Mouse (Mus musculus) spleen, adult 2 months (tissue): ENCODE results near the gene Drd2. TPM values are rescaled to one million over a fixed set of nuclear protein-coding genes. Genes with fewer than 3 reads are reported as not detected.

Experiments
- DNase-seq, 2 experiments: peaks; one replicate each; pipeline versions ENCODE4 v3.0.0 to v3.0.0-alpha.2; 2012 to 2021; ENCODE audit warnings: low spot score in 2 of 2, low read depth in 1 of 2
- H3K27ac ChIP-seq: fragments of 200-500 bp; 2 replicates; pipeline ENCODE4 v1.5.1; 2012; ENCODE audit warnings: low read length, inconsistent platforms; ENCODE audit not compliant: insufficient read depth
- H3K27me3 ChIP-seq: fragments of 200-500 bp; 2 replicates; pipeline ENCODE4 v1.6.1; 2012; ENCODE audit warnings: mild to moderate bottlenecking, moderate library complexity, low read length, inconsistent platforms; ENCODE audit not compliant: control insufficient read depth, insufficient read depth
- H3K36me3 ChIP-seq: fragments of 200-500 bp; 2 replicates; pipeline ENCODE4 v1.6.1; 2012; ENCODE audit warnings: mild to moderate bottlenecking, low read length, inconsistent platforms; ENCODE audit not compliant: control insufficient read depth, insufficient read depth
- H3K4me1 ChIP-seq: fragments of 200-500 bp; 2 replicates; pipeline ENCODE4 v1.6.1; 2011; ENCODE audit warnings: inconsistent platforms; ENCODE audit not compliant: control insufficient read depth, insufficient read depth, insufficient read length
- H3K4me3 ChIP-seq: fragments of 200-500 bp; 2 replicates; pipeline ENCODE4 v1.5.1; 2011; ENCODE audit warnings: mild to moderate bottlenecking, inconsistent platforms; ENCODE audit not compliant: insufficient read depth, insufficient read length; ENCODE audit errors: extremely low read depth
- CTCF ChIP-seq: fragments of 200-500 bp; IDR thresholded peaks from 2 replicates; pipeline ENCODE4 v1.5.1; 2011; ENCODE audit warnings: mild to moderate bottlenecking, inconsistent platforms; ENCODE audit not compliant: insufficient read depth, insufficient read length, insufficient replicate concordance; ENCODE audit errors: extremely low read depth
- POLR2A ChIP-seq: fragments of 200-500 bp; IDR thresholded peaks from 2 replicates; pipeline ENCODE4 v1.6.1; 2011; ENCODE audit warnings: low read depth, low read length, inconsistent platforms
- WGBS: fragments of 180-500 bp; shearing (Covaris S2); methylation state at CpG from one replicate; pipeline ENCODE4 v1.1.7; 2018; 5-methylcytosine and 5-hydroxymethylcytosine counted together
- polyA plus RNA-seq: library from polyadenylated mRNA; depleted of rRNA; stranded (reverse); fragments of >200 nt; gene quantifications from 2 replicates; pipeline ENCODE4 v1.2.3, GENCODE M21; 2012

The Drd2 gene
- polyA plus RNA-seq, 1 experiment: not detected

GRCm38 (mm10) chr9:49379962-49380361 is 39.5 kb downstream of the Drd2 start:
- no peak overlapping the region for H3K4me3 ChIP-seq
- no peaks in the 10 kb centered on the region for H3K4me1 ChIP-seq
- TF ChIP-seq CTCF: no peak
- no peak for TF ChIP-seq POLR2A
- WGBS: 93% methylated on average over 4 of the region's 4 CpGs
- DNase-seq: no peak
- H3K36me3 ChIP-seq: no peaks in the 10 kb centered on the region
- H3K27me3 ChIP-seq: no peaks in the 10 kb centered on the region
- no peak overlapping the region for H3K27ac ChIP-seq

- no peak for TF ChIP-seq CTCF
- no peak for TF ChIP-seq POLR2A
- H3K27me3 ChIP-seq: no peaks in the 10 kb centered on the region
Measured at GRCm38 (mm10) chr9:49384041-49384440, 43.6 kb downstream of the Drd2 start.

GRCm38 (mm10) chr9:49384855-49385254 is 44.4 kb downstream of the Drd2 start:
- 89% methylated on average over 6 of the region's 6 CpGs for WGBS
- H3K4me3 ChIP-seq: no peak overlapping the region
- H3K36me3 ChIP-seq: no peaks in the 10 kb centered on the region
- H3K27ac ChIP-seq: no peak overlapping the region
- no peak for DNase-seq
- no peaks in the 10 kb centered on the region for H3K27me3 ChIP-seq
- TF ChIP-seq CTCF (no peak), POLR2A (no peak)
- H3K4me1 ChIP-seq: no peaks in the 10 kb centered on the region

More at GRCm38 (mm10) chr9:49384041-49384440, 43.6 kb downstream of the Drd2 start:
- whole genome bisulfite sequencing: 91% methylated on average over 3 of the region's 3 CpGs
- H3K27ac ChIP-seq: no peak overlapping the region
- H3K4me1 ChIP-seq: no peaks in the 10 kb centered on the region
- no peaks in the 10 kb centered on the region for H3K36me3 ChIP-seq
- no peak overlapping the region for H3K4me3 ChIP-seq
- no peak for DNase-seq

GRCm38 (mm10) chr9:49385301-49385700 is 44.9 kb downstream of the Drd2 start:
- no peak for DNase-seq
- H3K27me3 ChIP-seq: no peaks in the 10 kb centered on the region
- no peaks in the 10 kb centered on the region for H3K4me1 ChIP-seq
- TF ChIP-seq CTCF (no peak), POLR2A (no peak)
- WGBS: 26% methylated on average over 7 of the region's 7 CpGs
- H3K27ac ChIP-seq: no peak overlapping the region
- H3K36me3 ChIP-seq: no peaks in the 10 kb centered on the region
- no peak overlapping the region for H3K4me3 ChIP-seq

GRCm38 (mm10) chr9:49386119-49386518 is 45.7 kb downstream of the Drd2 start:
- no peak overlapping the region for H3K27ac ChIP-seq

GRCm38 (mm10) chr9:49392242-49392641 is 51.8 kb downstream of the Drd2 start:
- no peak for TF ChIP-seq POLR2A
- TF ChIP-seq CTCF: no peak
- 51% methylated on average over 2 of the region's 2 CpGs for WGBS
- H3K4me3 ChIP-seq: no peak overlapping the region
- no peaks in the 10 kb centered on the region for H3K36me3 ChIP-seq
- DNase-seq: no peak
- no peaks in the 10 kb centered on the region for H3K4me1 ChIP-seq
- H3K27me3 ChIP-seq: no peaks in the 10 kb centered on the region
- H3K27ac ChIP-seq: no peak overlapping the region

More at GRCm38 (mm10) chr9:49386119-49386518, 45.7 kb downstream of the Drd2 start:
- no peak overlapping the region for H3K4me3 ChIP-seq
- no peak for TF ChIP-seq CTCF
- no peak for TF ChIP-seq POLR2A
- no peaks in the 10 kb centered on the region for H3K36me3 ChIP-seq
- H3K4me1 ChIP-seq: no peaks in the 10 kb centered on the region
- H3K27me3 ChIP-seq: no peaks in the 10 kb centered on the region
- WGBS: 57% methylated on average over 11 of the region's 11 CpGs
- no peak for DNase-seq

- Histone ChIP-seq H3K4me3 (no peak overlapping the region), H3K4me1 (no peaks in the 10 kb centered on the region), H3K27ac (no peak overlapping the region), H3K36me3 (no peaks in the 10 kb centered on the region), H3K27me3 (no peaks in the 10 kb centered on the region)
- no peak for DNase-seq
- TF ChIP-seq POLR2A (no peak), CTCF (no peak)
Measured at GRCm38 (mm10) chr9:49396006-49396405, 55.6 kb downstream of the Drd2 start.

- H3K4me3 ChIP-seq: no peak overlapping the region
- TF ChIP-seq POLR2A: no peak
- no peak for TF ChIP-seq CTCF
- 61% methylated on average over 2 of the region's 2 CpGs for WGBS
Measured at GRCm38 (mm10) chr9:49403711-49404110, 63.3 kb downstream of the Drd2 start.

More at GRCm38 (mm10) chr9:49403711-49404110, 63.3 kb downstream of the Drd2 start:
- H3K27ac ChIP-seq: no peak overlapping the region
- H3K27me3 ChIP-seq: no peaks in the 10 kb centered on the region
- no peaks in the 10 kb centered on the region for H3K4me1 ChIP-seq
- no peak for DNase-seq
- no peaks in the 10 kb centered on the region for H3K36me3 ChIP-seq
